Mouse (Mus musculus): Measurements from ENCODE around the gene Eps15. TPM values are rescaled to one million over a fixed set of nuclear protein-coding genes. Genes with fewer than 3 reads are reported as not detected.

Eps15 gene
- polyA plus RNA-seq, 1 experiment from 2014 or later, result 36.3 TPM

- ATAC-seq, result no peak
- DNase-seq (ENCODE audit: low read depth, low spot score), result no peak
- no peak for TF ChIP-seq CTCF (IDR thresholded peaks at IDR 0.05)
- CTCF ChIA-PET, result no interaction called here
- H3K27me3 ChIP-seq, result no peaks in the 10 kb centered on the region
- POLR2A ChIA-PET, result no interaction called here
- in situ Hi-C loops (cut with MboI; ENCODE audit: low pct_unique_long_range_greater_than_20kb), result no loop called here
Measured at GRCm38 (mm10) chr4:109268903-109269302, 11.2 kb upstream of the Eps15 start.

DNA sequence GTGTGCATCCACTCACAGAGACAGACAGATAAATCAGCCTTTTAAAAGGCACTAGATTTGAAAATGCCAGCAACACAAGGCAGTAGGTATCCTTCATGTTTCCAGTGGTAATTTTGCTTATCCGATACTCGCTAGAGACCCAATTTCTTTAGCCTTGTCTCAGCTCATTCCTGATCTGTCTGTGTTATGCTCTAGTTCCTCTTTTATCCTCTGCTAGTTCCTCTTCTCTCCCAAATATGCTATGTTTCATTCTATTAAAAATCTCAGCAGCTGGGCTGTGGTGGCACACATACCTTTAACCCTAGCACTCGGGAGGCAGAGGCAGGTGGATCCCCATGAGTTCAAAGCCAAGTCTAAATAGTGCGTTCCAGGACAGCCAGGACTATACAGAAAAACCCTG, 8.3 kb upstream of the Eps15 start:
- no peaks in the 10 kb centered on the region for H3K27me3 ChIP-seq
- no peak for TF ChIP-seq CTCF (IDR thresholded peaks at IDR 0.05)
- POLR2A ChIA-PET, result no interaction called here
- no peak for ATAC-seq
- in situ Hi-C loops (cut with MboI; ENCODE audit: low pct_unique_long_range_greater_than_20kb), result no loop called here
- no peak for DNase-seq (ENCODE audit: low read depth, low spot score)
- CTCF ChIA-PET, result interaction anchor here (1.2 kb wide), 1 partner anchor 12 kb away, joined by 4 read pairs; no protein-coding TSS in a partner anchor

GRCm38 (mm10) chr4:109273586-109274240, 6.4 kb upstream of the Eps15 start:
- in situ Hi-C loops (cut with MboI; ENCODE audit: low pct_unique_long_range_greater_than_20kb), result no loop called here
- TF ChIP-seq CTCF (IDR thresholded peaks at IDR 0.05), result no peak
- no peaks in the 10 kb centered on the region for H3K27me3 ChIP-seq
- DNase-seq (ENCODE audit: low read depth, low spot score), result no peak
- ChIA-PET CTCF (no interaction called here), POLR2A (interaction anchor here (0.5 kb wide), 1 partner anchor 168 kb away, joined by 3 read pairs; no protein-coding TSS in a partner anchor)
- no peak for ATAC-seq

- TF ChIP-seq CTCF (IDR thresholded peaks at IDR 0.05), result no peak
- peak; percentile 57 for ATAC-seq
- ChIA-PET POLR2A (interaction anchor here (0.7 to 0.8 kb wide), 2 partner anchors 10 to 63 kb away, joined by 3 read pairs; no protein-coding TSS in a partner anchor), CTCF (interaction anchor here (0.9 kb wide), 1 partner anchor 29 kb away, joined by 3 read pairs; no protein-coding TSS in a partner anchor)
- in situ Hi-C loops (cut with MboI; ENCODE audit: low pct_unique_long_range_greater_than_20kb), result no loop called here
- no peak for DNase-seq (ENCODE audit: low read depth, low spot score)
- no peaks in the 10 kb centered on the region for H3K27me3 ChIP-seq
Measured at GRCm38 (mm10) chr4:109280459-109281160, 542 bp downstream of the Eps15 start.

DNA sequence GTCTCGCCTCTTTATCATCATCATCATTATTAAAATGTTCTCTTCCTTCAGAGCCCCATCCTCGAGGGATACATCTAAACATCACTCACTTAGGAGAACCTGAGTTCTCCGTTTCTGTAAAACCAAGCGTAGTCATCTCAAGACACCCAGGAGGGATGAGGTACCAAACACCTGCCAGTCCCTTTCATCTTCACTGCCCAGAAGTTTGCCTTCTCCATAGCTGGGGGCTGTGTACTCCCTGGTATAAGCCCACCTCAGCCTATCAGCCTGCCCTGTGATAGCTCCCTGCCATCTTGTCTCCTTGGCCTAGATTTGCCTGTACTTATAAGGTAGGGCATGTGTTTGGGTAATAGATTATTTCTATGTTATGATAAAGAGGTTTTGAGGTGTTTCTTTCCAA, 1.1 kb downstream of the Eps15 start:
- in situ Hi-C loops (cut with MboI; ENCODE audit: low pct_unique_long_range_greater_than_20kb), result no loop called here
- TF ChIP-seq CTCF (IDR thresholded peaks at IDR 0.05), result no peak
- CTCF ChIA-PET, result interaction anchor here (0.9 kb wide), 1 partner anchor 29 kb away, joined by 3 read pairs; no protein-coding TSS in a partner anchor
- POLR2A ChIA-PET, result interaction anchor here (0.7 to 0.8 kb wide), 2 partner anchors 11 to 63 kb away, joined by 3 read pairs; no protein-coding TSS in a partner anchor
- no peaks in the 10 kb centered on the region for H3K27me3 ChIP-seq
- no peak for ATAC-seq
- DNase-seq (ENCODE audit: low read depth, low spot score), result no peak

DNA sequence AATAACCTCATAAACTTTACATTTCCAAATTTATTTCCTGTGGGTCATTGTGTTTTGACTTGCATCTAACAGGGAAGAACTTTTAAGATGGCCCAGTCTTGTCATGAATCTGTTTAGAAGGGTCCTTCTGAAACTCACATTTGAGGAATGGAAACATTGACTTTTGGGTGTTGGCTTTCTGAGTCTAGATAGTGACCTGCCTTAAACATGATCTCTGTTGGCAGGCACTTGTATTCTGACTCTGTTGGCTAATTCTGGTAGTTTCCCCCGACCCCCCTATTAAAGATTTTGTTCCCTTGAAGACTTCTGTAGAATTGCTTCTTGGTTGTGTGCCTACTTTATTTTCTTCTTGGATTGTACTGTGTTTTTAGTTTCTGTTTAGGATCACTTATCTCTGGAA, 1.9 kb downstream of the Eps15 start:
- in situ Hi-C loops (cut with MboI; ENCODE audit: low pct_unique_long_range_greater_than_20kb), result no loop called here
- TF ChIP-seq CTCF (IDR thresholded peaks at IDR 0.05), result no peak
- no peaks in the 10 kb centered on the region for H3K27me3 ChIP-seq
- ATAC-seq (no peak), DNase-seq (ENCODE audit: low read depth, low spot score) (no peak)
- ChIA-PET POLR2A (no interaction called here), CTCF (no interaction called here)

DNA sequence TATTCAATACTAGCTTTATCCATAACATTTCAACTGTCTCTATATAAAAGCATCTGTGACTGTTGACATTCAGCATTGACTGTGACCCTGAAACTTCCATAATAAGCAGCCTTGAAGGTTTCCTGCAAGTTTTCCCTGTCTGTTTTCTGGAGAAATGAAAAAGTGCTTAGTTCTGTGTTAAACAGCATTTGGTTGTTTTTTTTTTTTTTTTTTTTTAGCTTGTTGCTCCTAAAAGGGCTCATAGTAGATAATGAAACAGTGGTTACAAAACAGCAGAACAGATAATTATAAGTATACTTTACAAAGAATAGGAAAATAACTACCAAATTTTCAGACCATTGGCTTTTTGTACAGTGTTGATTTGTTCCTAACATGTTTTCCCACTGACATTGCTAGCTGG, 14.6 kb downstream of the Eps15 start:
- ATAC-seq (no peak), DNase-seq (ENCODE audit: low read depth, low spot score) (no peak)
- H3K27me3 ChIP-seq, result no peaks in the 10 kb centered on the region
- POLR2A ChIA-PET, result no interaction called here
- TF ChIP-seq CTCF (IDR thresholded peaks at IDR 0.05), result no peak
- CTCF ChIA-PET, result interaction anchor here (1.2 to 1.5 kb wide), 4 partner anchors 8 to 43 kb away, joined by 3 to 4 read pairs (median 3); no protein-coding TSS in a partner anchor
- in situ Hi-C loops (cut with MboI; ENCODE audit: low pct_unique_long_range_greater_than_20kb), result no loop called here

- CTCF ChIA-PET, result no interaction called here
- DNase-seq (ENCODE audit: low read depth, low spot score), result no peak
- no peak for TF ChIP-seq CTCF (IDR thresholded peaks at IDR 0.05)
- in situ Hi-C loops (cut with MboI; ENCODE audit: low pct_unique_long_range_greater_than_20kb), result no loop called here
- POLR2A ChIA-PET, result no interaction called here
- no peaks in the 10 kb centered on the region for H3K27me3 ChIP-seq
- ATAC-seq, result no peak
Measured at GRCm38 (mm10) chr4:109296510-109296909, 16.4 kb downstream of the Eps15 start.

GRCm38 (mm10) chr4:109299136-109299535, 19.1 kb downstream of the Eps15 start:
- H3K27me3 ChIP-seq, result no peaks in the 10 kb centered on the region
- ChIA-PET POLR2A (no interaction called here), CTCF (no interaction called here)
- TF ChIP-seq CTCF (IDR thresholded peaks at IDR 0.05), result no peak
- DNase-seq (ENCODE audit: low read depth, low spot score) (no peak), ATAC-seq (no peak)
- in situ Hi-C loops (cut with MboI; ENCODE audit: low pct_unique_long_range_greater_than_20kb), result no loop called here

- H3K27me3 ChIP-seq, result no peaks in the 10 kb centered on the region
- TF ChIP-seq CTCF (IDR thresholded peaks at IDR 0.05), result no peak
- ChIA-PET CTCF (interaction anchor here (0.8 to 1.4 kb wide), 2 partner anchors 10 to 23 kb away, joined by 3 to 4 read pairs; no protein-coding TSS in a partner anchor), POLR2A (no interaction called here)
- ATAC-seq, result no peak
- DNase-seq (ENCODE audit: low read depth, low spot score), result no peak
- in situ Hi-C loops (cut with MboI; ENCODE audit: low pct_unique_long_range_greater_than_20kb), result no loop called here
Measured at GRCm38 (mm10) chr4:109316941-109317894, 37.1 kb downstream of the Eps15 start.
